Mouse (Mus musculus): ENCODE data around the gene Ptk7. TPM values are rescaled to one million over a fixed set of nuclear protein-coding genes. Genes with fewer than 3 reads are reported as not detected.
A peak's percentile ranks its signal among the peaks of the same experiment; 100 is the strongest.

The Ptk7 gene
- polyA plus RNA-seq, 1 experiment = 0.04 TPM

- H3K4me3 ChIP-seq (replicated peaks) = no peak overlapping the region
- H3K9me3 ChIP-seq (ENCODE audit: control insufficient read depth, low read length) = no peaks in the 10 kb centered on the region
- peaks cover 38% of the 10 kb centered on the region for H3K4me1 ChIP-seq (ENCODE audit: control insufficient read depth)
- peaks cover 50% of the 10 kb centered on the region for H3K36me3 ChIP-seq (ENCODE audit: control insufficient read depth)
- peaks cover 23% of the 10 kb centered on the region for H3K27me3 ChIP-seq (ENCODE audit: control insufficient read depth)
- TF ChIP-seq GATA1 (IDR thresholded peaks at IDR 0.05; ENCODE audit: low read length) (no peak), TAL1 (IDR thresholded peaks at IDR 0.05; ENCODE audit: low read length) (no peak)
These were observed 78.4 kb downstream of the Ptk7 start for GRCm38 (mm10) chr17:46550904-46551303.

- Histone ChIP-seq H3K27me3 (ENCODE audit: control insufficient read depth) (peaks cover 30% of the 10 kb centered on the region), H3K4me1 (ENCODE audit: control insufficient read depth) (peaks cover 31% of the 10 kb centered on the region), H3K36me3 (ENCODE audit: control insufficient read depth) (peaks cover 50% of the 10 kb centered on the region), H3K4me3 (replicated peaks) (no peak overlapping the region), H3K9me3 (ENCODE audit: control insufficient read depth, low read length) (no peaks in the 10 kb centered on the region)
- TF ChIP-seq TAL1 (IDR thresholded peaks at IDR 0.05; ENCODE audit: low read length) (no peak), GATA1 (IDR thresholded peaks at IDR 0.05; ENCODE audit: low read length) (no peak)
These were observed 79.7 kb downstream of the Ptk7 start for GRCm38 (mm10) chr17:46549642-46550041.

GRCm38 (mm10) chr17:46549193-46549592 is 80.1 kb downstream of the Ptk7 start:
- H3K36me3 ChIP-seq (ENCODE audit: control insufficient read depth) = peaks cover 50% of the 10 kb centered on the region
- peaks cover 33% of the 10 kb centered on the region for H3K27me3 ChIP-seq (ENCODE audit: control insufficient read depth)
- TF ChIP-seq TAL1 (IDR thresholded peaks at IDR 0.05; ENCODE audit: low read length) = no peak; the same call in 2 of the 3 replicates
- no peak for TF ChIP-seq GATA1 (IDR thresholded peaks at IDR 0.05; ENCODE audit: low read length)
- H3K4me1 ChIP-seq (ENCODE audit: control insufficient read depth) = peaks cover 26% of the 10 kb centered on the region
- H3K4me3 ChIP-seq (replicated peaks) = no peak overlapping the region
- H3K9me3 ChIP-seq (ENCODE audit: control insufficient read depth, low read length) = no peaks in the 10 kb centered on the region

- Histone ChIP-seq H3K36me3 (ENCODE audit: control insufficient read depth) (peaks cover 50% of the 10 kb centered on the region), H3K9me3 (ENCODE audit: control insufficient read depth, low read length) (no peaks in the 10 kb centered on the region), H3K4me3 (replicated peaks) (no peak overlapping the region), H3K27me3 (ENCODE audit: control insufficient read depth) (peaks cover 34% of the 10 kb centered on the region), H3K4me1 (ENCODE audit: control insufficient read depth) (peaks cover 22% of the 10 kb centered on the region)
- no peak for TF ChIP-seq GATA1 (IDR thresholded peaks at IDR 0.05; ENCODE audit: low read length)
- TF ChIP-seq TAL1 (IDR thresholded peaks at IDR 0.05; ENCODE audit: low read length) = no peak
These were observed 80.6 kb downstream of the Ptk7 start for GRCm38 (mm10) chr17:46548741-46549140.

- Histone ChIP-seq H3K9me3 (ENCODE audit: control insufficient read depth, low read length) (no peaks in the 10 kb centered on the region), H3K36me3 (ENCODE audit: control insufficient read depth) (peaks cover 47% of the 10 kb centered on the region), H3K4me1 (ENCODE audit: control insufficient read depth) (peaks cover 13% of the 10 kb centered on the region), H3K27me3 (ENCODE audit: control insufficient read depth) (peaks cover 38% of the 10 kb centered on the region), H3K4me3 (replicated peaks) (no peak overlapping the region)
- TF ChIP-seq GATA1 (IDR thresholded peaks at IDR 0.05; ENCODE audit: low read length) (no peak), TAL1 (IDR thresholded peaks at IDR 0.05; ENCODE audit: low read length) (no peak)
These were observed 81.4 kb downstream of the Ptk7 start for GRCm38 (mm10) chr17:46547923-46548322.

DNA sequence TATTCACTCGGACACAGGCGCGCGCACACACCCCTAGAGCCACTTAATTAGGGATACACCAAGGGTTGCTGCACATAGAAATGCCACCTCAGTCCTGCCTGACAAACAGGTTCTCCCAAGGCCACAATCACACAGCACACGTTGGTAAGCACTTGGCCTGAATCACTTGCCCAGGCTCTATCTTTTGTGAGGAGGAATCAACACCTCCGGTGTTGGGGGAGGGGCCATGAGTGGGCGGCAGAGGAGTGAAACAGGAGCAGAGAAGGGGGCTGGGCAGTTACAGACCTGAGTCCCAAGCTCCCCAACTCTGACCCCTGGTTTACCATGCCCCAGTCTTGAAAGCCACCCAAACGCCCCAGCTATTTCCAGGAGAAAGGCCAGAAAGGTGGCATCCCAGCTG is 82.3 kb downstream of the Ptk7 start:
- Histone ChIP-seq H3K9me3 (ENCODE audit: control insufficient read depth, low read length) (no peaks in the 10 kb centered on the region), H3K4me3 (replicated peaks) (no peak overlapping the region), H3K4me1 (ENCODE audit: control insufficient read depth) (peaks cover 8% of the 10 kb centered on the region), H3K27me3 (ENCODE audit: control insufficient read depth) (peaks cover 38% of the 10 kb centered on the region), H3K36me3 (ENCODE audit: control insufficient read depth) (peaks cover 38% of the 10 kb centered on the region)
- TF ChIP-seq TAL1 (IDR thresholded peaks at IDR 0.05; ENCODE audit: low read length) = no peak
- TF ChIP-seq GATA1 (IDR thresholded peaks at IDR 0.05; ENCODE audit: low read length) = no peak

GRCm38 (mm10) chr17:46546591-46546990 is 82.7 kb downstream of the Ptk7 start:
- TF ChIP-seq GATA1 (IDR thresholded peaks at IDR 0.05; ENCODE audit: low read length) (no peak), TAL1 (IDR thresholded peaks at IDR 0.05; ENCODE audit: low read length) (no peak)
- peak overlapping the region; percentile 45 for H3K4me3 ChIP-seq (replicated peaks)

DNA sequence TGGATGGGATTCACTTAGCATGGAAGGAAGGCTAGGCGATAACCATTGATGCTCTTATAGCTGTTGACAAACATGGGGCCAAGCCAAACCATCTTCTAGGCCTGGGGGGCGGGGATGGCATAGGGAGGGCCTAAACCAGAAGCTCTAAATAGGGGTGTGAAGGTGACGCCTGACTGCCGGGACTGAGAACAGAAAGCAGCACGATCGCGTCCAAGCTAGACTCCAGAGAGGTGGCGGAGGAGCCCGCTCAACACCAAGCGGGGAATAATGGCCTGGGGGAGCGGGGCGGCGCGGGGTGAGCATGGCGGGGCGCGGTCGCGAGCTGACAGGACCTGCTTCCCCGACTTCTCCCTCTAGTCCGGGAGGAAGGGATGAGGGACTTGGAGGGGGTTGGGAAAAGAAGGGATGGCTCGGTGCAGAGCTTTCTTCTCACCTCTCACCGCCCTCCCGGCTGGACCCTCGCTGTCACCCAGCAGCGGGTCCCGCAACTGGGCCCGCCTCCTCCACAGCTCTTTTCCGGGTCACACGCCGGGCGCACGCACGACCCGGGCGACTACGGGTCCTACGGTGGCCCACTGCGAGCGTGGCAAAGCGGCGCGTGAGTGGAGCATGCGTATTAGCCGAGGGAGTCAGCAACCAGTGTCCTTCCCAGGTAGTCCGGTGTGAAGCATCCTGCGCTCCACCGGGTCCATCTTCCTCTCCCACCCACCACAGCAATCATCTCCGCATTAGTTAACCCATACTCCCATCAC is 83.3 kb downstream of the Ptk7 start, which contains the start of gene Cul9:
Cul9 (minus strand) TSS at position 576 of the 752 bp plus-strand sequence.
- Histone ChIP-seq H3K9me3 (ENCODE audit: control insufficient read depth, low read length) (no peaks in the 10 kb centered on the region), H3K27me3 (ENCODE audit: control insufficient read depth) (peaks cover 38% of the 10 kb centered on the region), H3K4me3 (replicated peaks) (peak within 1 kb of the TSS; percentile 45), H3K36me3 (ENCODE audit: control insufficient read depth) (peaks cover 28% of the 10 kb centered on the region), H3K4me1 (ENCODE audit: control insufficient read depth) (peaks cover 8% of the 10 kb centered on the region)
- no peak for TF ChIP-seq GATA1 (IDR thresholded peaks at IDR 0.05; ENCODE audit: low read length)
- TF ChIP-seq TAL1 (IDR thresholded peaks at IDR 0.05; ENCODE audit: low read length) = no peak

More at GRCm38 (mm10) chr17:46546591-46546990, 82.7 kb downstream of the Ptk7 start:
- Histone ChIP-seq H3K4me1 (ENCODE audit: control insufficient read depth) (peaks cover 8% of the 10 kb centered on the region), H3K36me3 (ENCODE audit: control insufficient read depth) (peaks cover 34% of the 10 kb centered on the region), H3K9me3 (ENCODE audit: control insufficient read depth, low read length) (no peaks in the 10 kb centered on the region), H3K27me3 (ENCODE audit: control insufficient read depth) (peaks cover 38% of the 10 kb centered on the region)

DNA sequence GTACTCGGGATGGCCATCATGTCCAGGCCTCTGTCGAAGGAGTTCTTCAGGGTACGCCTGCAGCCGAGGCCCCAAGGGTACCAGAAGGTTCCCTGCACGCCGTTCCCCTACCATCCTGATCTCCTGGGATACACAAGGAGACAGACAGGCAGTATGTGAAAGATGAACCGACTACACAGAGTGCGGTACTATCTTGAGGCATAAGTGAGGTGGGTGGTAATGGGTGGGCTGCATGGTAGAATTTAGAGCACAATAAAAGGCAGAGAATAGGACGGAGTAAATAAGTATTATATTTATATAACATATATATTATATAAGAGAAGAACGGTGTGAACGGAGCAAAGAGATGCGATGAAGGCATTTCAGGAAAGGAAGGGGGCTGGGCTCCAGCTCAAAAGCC is 85.6 kb downstream of the Ptk7 start:
- TF ChIP-seq TAL1 (IDR thresholded peaks at IDR 0.05; ENCODE audit: low read length) (no peak), GATA1 (IDR thresholded peaks at IDR 0.05; ENCODE audit: low read length) (no peak)
- Histone ChIP-seq H3K36me3 (ENCODE audit: control insufficient read depth) (peaks cover 5% of the 10 kb centered on the region), H3K4me1 (ENCODE audit: control insufficient read depth) (peaks cover 6% of the 10 kb centered on the region), H3K27me3 (ENCODE audit: control insufficient read depth) (peaks cover 40% of the 10 kb centered on the region), H3K4me3 (replicated peaks) (no peak overlapping the region), H3K9me3 (ENCODE audit: control insufficient read depth, low read length) (no peaks in the 10 kb centered on the region)

Measured in erythroblast, embryonic 14.5 days (primary cell).